Mouse (Mus musculus) ES-Bruce4 (cell line): Measurements from ENCODE around the gene Snd1. TPM values are rescaled to one million over a fixed set of nuclear protein-coding genes. Genes with fewer than 3 reads are reported as not detected.

Experiments used
- H3K27ac ChIP-seq: 2 replicates; pipeline ENCODE4 v1.5.1; 2012; ENCODE audit warnings: low read length, inconsistent platforms; ENCODE audit not compliant: insufficient read depth
- H3K27me3 ChIP-seq: 2 replicates; pipeline ENCODE4 v1.6.1; 2012; ENCODE audit warnings: mild to moderate bottlenecking, low read length, inconsistent platforms; ENCODE audit not compliant: control insufficient read depth, poor library complexity, insufficient read depth, severe bottlenecking
- H3K36me3 ChIP-seq: 2 replicates; pipeline ENCODE4 v1.6.1; 2012; ENCODE audit warnings: inconsistent platforms, mild to moderate bottlenecking, low read length, moderate library complexity; ENCODE audit not compliant: control insufficient read depth, poor library complexity, insufficient read depth, severe bottlenecking
- H3K4me1 ChIP-seq: one replicate; pipeline ENCODE4 v1.8.1; 2011; ENCODE audit warnings: low read length; ENCODE audit not compliant: control insufficient read depth, insufficient read depth
- H3K4me3 ChIP-seq: 2 replicates; pipeline ENCODE4 v1.5.1; 2011; ENCODE audit warnings: low read depth, mild to moderate bottlenecking, low read length
- H3K9ac ChIP-seq: 2 replicates; pipeline ENCODE4 v1.6.1; 2012; ENCODE audit warnings: low read depth, mild to moderate bottlenecking, inconsistent platforms; ENCODE audit not compliant: poor library complexity, severe bottlenecking
- H3K9me3 ChIP-seq: replicated peaks from 2 replicates; pipeline ENCODE4 v1.6.1; 2012; ENCODE audit warnings: mild to moderate bottlenecking, low read length, inconsistent platforms; ENCODE audit not compliant: control insufficient read depth, poor library complexity, insufficient read depth, severe bottlenecking
- CTCF ChIP-seq: IDR thresholded peaks from one replicate; pipeline ENCODE4 v1.8.1; 2011; ENCODE audit warnings: low read depth, low read length
- EP300 ChIP-seq: IDR thresholded peaks from 2 replicates; pipeline ENCODE4 v1.6.1; 2011; ENCODE audit warnings: low read depth, low read length; ENCODE audit not compliant: insufficient read depth
- POLR2A ChIP-seq: IDR thresholded peaks from one replicate; pipeline ENCODE4 v1.8.1; 2011; ENCODE audit warnings: low read length; ENCODE audit not compliant: insufficient read depth
- polyA plus RNA-seq: library from polyadenylated mRNA; stranded (reverse); fragments of >200 nt; gene quantifications from 2 replicates; pipeline ENCODE4 v1.2.4, GENCODE M21; 2011; ENCODE audit warnings: low read depth; ENCODE audit not compliant: missing spikeins, insufficient read depth, insufficient read length

The Snd1 gene
- polyA plus RNA-seq, 1 experiment: 155 TPM

DNA sequence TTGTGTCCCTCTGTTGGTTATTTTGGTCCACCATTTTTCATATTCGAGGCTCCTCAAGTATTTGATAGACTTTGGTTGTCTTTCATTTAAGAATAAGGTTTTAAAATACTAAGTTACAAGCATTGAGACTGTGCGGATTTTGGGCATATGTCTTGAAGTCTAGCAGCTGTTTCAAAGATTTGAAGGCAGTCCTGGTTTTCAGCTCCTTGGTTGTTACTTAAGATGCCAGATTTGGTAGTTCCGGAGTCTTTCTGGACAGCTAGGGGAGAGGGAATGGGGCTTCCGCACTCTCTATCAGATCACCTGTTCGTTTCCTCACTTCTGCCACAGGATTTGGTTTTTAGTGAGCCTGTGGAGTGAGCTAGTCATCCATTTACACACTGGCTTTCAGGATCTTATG is 61.5 kb downstream of the Snd1 start:
- H3K4me3 ChIP-seq: no peak overlapping the region
- H3K4me1 ChIP-seq: no peaks in the 10 kb centered on the region
- no peak overlapping the region for H3K9ac ChIP-seq
- peaks cover 19% of the 10 kb centered on the region for H3K36me3 ChIP-seq
- TF ChIP-seq CTCF: no peak
- TF ChIP-seq POLR2A: no peak
- no peak for TF ChIP-seq EP300
- H3K27me3 ChIP-seq: no peaks in the 10 kb centered on the region
- no peaks in the 10 kb centered on the region for H3K9me3 ChIP-seq
- no peak overlapping the region for H3K27ac ChIP-seq

DNA sequence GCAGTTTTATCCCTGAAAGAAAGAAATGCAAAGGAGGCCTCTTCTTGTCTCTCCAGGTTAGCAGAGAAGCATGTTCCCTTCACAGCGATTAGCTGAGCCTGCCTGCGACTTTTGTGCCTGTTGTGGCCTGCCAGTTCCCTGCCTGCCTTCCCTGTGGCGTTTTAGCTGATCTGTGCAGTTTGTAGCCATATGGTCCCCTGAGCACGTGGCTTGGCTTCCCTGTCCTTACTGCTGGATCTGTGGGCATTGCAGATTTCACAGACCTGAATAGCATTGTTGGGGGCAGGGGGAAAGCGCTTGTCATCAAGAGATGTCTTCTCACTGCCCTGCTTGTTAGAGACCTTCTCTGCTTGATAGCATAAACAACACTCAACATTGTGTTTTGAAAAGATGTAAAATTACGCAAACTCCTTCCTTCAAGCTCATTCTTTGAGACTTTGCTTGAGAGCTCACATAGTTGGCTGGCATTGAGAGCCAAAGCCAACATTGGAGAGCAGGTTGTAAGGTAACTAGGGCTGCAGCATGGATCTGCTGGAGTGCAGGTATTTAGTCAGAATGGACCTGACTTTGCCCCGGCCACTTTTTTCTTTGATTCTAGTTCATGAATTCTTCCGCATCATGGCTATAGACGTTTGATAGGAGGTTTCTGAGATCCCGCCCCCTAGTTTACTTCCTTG is 63.0 kb downstream of the Snd1 start:
- H3K4me1 ChIP-seq: no peaks in the 10 kb centered on the region
- H3K27me3 ChIP-seq: no peaks in the 10 kb centered on the region
- H3K36me3 ChIP-seq: peaks cover 16% of the 10 kb centered on the region
- H3K4me3 ChIP-seq: no peak overlapping the region
- H3K27ac ChIP-seq: no peak overlapping the region
- H3K9ac ChIP-seq: no peak overlapping the region
- TF ChIP-seq POLR2A (no peak), EP300 (no peak), CTCF (no peak)
- H3K9me3 ChIP-seq: no peaks in the 10 kb centered on the region

DNA sequence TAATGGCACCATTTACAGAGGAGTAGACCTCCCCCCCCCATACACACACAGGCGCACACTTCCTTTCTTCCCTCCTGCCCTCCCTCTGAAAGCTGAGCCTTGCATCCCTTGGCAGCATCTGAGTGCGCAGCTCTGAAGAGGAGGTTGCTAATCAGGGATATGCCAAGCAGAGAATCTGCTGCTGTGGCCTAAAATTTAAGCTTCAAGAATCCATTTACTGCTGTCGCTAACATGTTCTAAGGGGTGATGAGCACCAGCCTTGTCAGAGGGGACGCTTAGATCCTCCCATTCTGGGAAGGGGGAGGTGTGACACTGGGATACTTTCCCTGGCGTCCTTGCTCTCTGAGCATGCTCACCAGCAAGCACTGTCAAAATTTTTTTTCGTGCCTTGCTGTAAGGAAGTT is 67.4 kb downstream of the Snd1 start:
- Histone ChIP-seq H3K27me3 (no peaks in the 10 kb centered on the region), H3K27ac (no peak overlapping the region), H3K9ac (no peak overlapping the region), H3K4me1 (no peaks in the 10 kb centered on the region), H3K4me3 (no peak overlapping the region), H3K9me3 (no peaks in the 10 kb centered on the region), H3K36me3 (peaks cover 14% of the 10 kb centered on the region)
- TF ChIP-seq EP300 (no peak), POLR2A (no peak), CTCF (no peak)

DNA sequence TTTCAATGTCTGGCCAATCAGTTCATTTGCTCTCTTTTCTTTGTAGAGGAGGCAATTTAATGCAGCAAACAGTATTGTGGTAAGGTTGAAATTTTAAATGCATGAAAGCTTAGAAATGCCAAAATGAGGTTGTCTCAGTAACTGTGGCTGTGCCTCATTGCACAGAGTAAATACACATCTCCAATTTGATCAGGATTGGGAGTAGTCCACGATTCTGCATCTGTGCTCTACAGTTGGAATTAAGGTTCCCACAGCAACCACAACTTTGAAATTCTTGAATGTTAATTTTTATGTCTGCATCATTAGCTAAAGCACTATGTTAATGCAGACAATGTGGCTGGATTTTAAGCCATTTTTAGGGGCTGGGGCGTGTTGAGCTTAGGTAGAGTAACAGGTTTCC is 72.0 kb downstream of the Snd1 start:
- Histone ChIP-seq H3K27me3 (no peaks in the 10 kb centered on the region), H3K9me3 (no peaks in the 10 kb centered on the region), H3K4me3 (no peak overlapping the region), H3K27ac (no peak overlapping the region), H3K9ac (no peak overlapping the region), H3K36me3 (peaks cover 18% of the 10 kb centered on the region), H3K4me1 (peaks cover 6% of the 10 kb centered on the region)
- no peak for TF ChIP-seq EP300
- no peak for TF ChIP-seq CTCF
- TF ChIP-seq POLR2A: no peak

DNA sequence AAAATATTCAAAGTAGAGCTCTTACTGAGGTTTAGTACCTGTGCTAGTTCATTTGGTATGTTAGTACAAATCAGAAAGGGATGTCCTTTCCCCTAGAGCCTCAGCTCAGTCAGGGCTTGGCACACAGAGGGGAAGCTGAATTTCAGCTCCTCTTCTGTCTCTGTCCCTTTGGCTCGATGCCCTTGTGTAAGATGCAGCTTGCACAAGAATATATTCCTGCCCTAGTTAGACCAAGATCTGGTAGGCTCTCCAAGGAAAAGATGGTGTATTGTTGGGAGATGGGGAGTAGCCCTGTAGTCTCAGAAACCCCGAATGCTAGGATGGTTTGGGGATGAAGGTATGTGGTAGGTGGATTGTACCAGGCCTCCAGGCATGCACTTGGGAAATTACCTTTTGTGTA is 74.4 kb downstream of the Snd1 start:
- no peak overlapping the region for H3K9ac ChIP-seq
- H3K4me1 ChIP-seq: peaks cover 6% of the 10 kb centered on the region
- no peak overlapping the region for H3K27ac ChIP-seq
- TF ChIP-seq EP300 (no peak), POLR2A (no peak), CTCF (no peak)
- no peaks in the 10 kb centered on the region for H3K27me3 ChIP-seq
- H3K36me3 ChIP-seq: peaks cover 16% of the 10 kb centered on the region
- no peaks in the 10 kb centered on the region for H3K9me3 ChIP-seq
- no peak overlapping the region for H3K4me3 ChIP-seq

DNA sequence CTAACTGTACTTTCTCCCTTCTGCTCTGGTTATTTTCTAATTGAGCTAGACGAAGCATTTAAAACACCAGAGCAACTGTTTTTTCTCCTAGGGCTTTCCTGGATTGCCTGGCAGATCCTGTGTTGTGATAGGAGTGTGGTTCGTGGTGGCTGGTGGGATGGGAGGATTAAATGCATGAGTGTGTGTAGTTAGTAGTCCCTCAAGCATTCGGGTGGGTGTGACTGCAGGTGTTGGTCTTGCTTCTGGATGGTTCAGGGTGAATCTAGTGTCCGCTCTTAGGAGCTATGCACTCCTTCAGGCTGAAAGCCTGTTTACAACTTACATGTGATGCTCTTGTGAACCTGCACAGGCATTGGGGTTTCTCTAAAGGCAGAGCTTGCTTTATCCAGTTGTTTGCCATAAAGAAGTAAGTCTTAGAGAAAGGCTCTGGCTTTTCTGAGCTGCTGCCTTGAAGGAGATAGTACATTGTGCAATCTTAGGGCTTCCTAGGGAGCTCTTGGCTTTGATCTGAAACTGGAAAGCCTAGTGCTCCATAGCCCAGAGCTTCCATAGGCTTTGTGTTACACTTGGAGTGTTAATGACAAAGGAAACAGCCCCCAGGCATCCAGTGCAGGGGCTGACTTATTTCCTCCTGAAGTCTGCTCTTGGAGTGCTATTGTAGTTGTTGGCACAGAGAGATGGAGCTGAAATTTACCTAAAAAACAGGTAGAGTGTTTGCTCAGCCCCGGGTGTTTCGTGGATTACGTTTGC is 75.5 kb downstream of the Snd1 start:
- H3K9me3 ChIP-seq: no peaks in the 10 kb centered on the region
- H3K4me3 ChIP-seq: no peak overlapping the region
- peaks cover 13% of the 10 kb centered on the region for H3K36me3 ChIP-seq
- no peak for TF ChIP-seq EP300
- TF ChIP-seq POLR2A: no peak
- no peak for TF ChIP-seq CTCF
- no peaks in the 10 kb centered on the region for H3K27me3 ChIP-seq
- peak overlapping the region; percentile 49; the same call in 1 of the 2 replicates for H3K27ac ChIP-seq
- peaks cover 6% of the 10 kb centered on the region for H3K4me1 ChIP-seq
- H3K9ac ChIP-seq: no peak overlapping the region
